Mouse (Mus musculus) embryonic facial prominence, embryonic 12.5 days (tissue): Measurements from ENCODE around the gene Hspb3. TPM values are rescaled to one million over a fixed set of nuclear protein-coding genes. Genes with fewer than 3 reads are reported as not detected.

Experiments
- ATAC-seq: fragments of 200-750 bp; cut with Nextera tagmentation; 2 replicates; pipeline ENCODE4 v1.8.0; 2017; ENCODE audit not compliant: insufficient number of reproducible peaks, insufficient read depth, low FRiP score, low TSS enrichment
- H3K27ac ChIP-seq: fragments of 300-500 bp; sonication (generic); 2 replicates; pipeline ENCODE4 v1.5.1; 2016; ENCODE audit warnings: mild to moderate bottlenecking
- H3K27me3 ChIP-seq: fragments of 300-500 bp; sonication (generic); 2 replicates; pipeline ENCODE4 v1.6.1; 2016; ENCODE audit warnings: mild to moderate bottlenecking, moderate library complexity
- H3K36me3 ChIP-seq: fragments of 300-500 bp; sonication (generic); 2 replicates; pipeline ENCODE4 v1.6.1; 2016; ENCODE audit warnings: mild to moderate bottlenecking
- H3K4me1 ChIP-seq: fragments of 300-500 bp; sonication (generic); 2 replicates; pipeline ENCODE4 v1.6.1; 2016
- H3K4me2 ChIP-seq: fragments of 300-500 bp; sonication (generic); replicated peaks from 2 replicates; pipeline ENCODE4 v1.6.1; 2016; ENCODE audit warnings: mild to moderate bottlenecking, moderate library complexity
- H3K4me3 ChIP-seq: fragments of 300-500 bp; sonication (generic); 2 replicates; pipeline ENCODE4 v1.5.1; 2016; ENCODE audit warnings: mild to moderate bottlenecking
- H3K9ac ChIP-seq: fragments of 300-500 bp; sonication (generic); 2 replicates; pipeline ENCODE4 v1.6.1; 2016; ENCODE audit warnings: mild to moderate bottlenecking, moderate library complexity
- H3K9me3 ChIP-seq: fragments of 300-500 bp; sonication (generic); 2 replicates; pipeline ENCODE4 v1.6.1; 2016; ENCODE audit warnings: mild to moderate bottlenecking, moderate library complexity
- WGBS: fragments of 180-500 bp; shearing (Covaris S2); methylation state at CpG from one replicate; pipeline ENCODE4 v1.1.7; 2016; 5-methylcytosine and 5-hydroxymethylcytosine counted together
- polyA plus RNA-seq: library from polyadenylated mRNA; unstranded; fragments of >200 nt; fragmentation: Nextera tagmentation; extraction: Ambion mirVana; gene quantifications from 2 replicates; pipeline ENCODE4 v1.2.1, GENCODE M21; 2016

Gene Hspb3
- 2.3 TPM in 2 replicates for polyA plus RNA-seq

GRCm38 (mm10) chr13:113663151-113663779, at the start of gene Hspb3:
Gene Hspb3 (minus strand): TSS chr13:113663676.
- H3K9ac ChIP-seq, result no peak within 1 kb of the TSS
- H3K27me3 ChIP-seq, result no peaks in the 10 kb centered on the region
- 0 out of 2 replicates have a peak, but pooled peaks cover 8% of the 10 kb centered on the region for H3K4me1 ChIP-seq
- no peak within 1 kb of the TSS for H3K27ac ChIP-seq
- WGBS, result 68% methylated on average over 28 of the region's 28 CpGs
- no peaks in the 10 kb centered on the region for H3K36me3 ChIP-seq
- no peaks in the 10 kb centered on the region for H3K9me3 ChIP-seq
- H3K4me2 ChIP-seq, result no peak within 1 kb of the TSS
- no peak within 1 kb of the TSS for H3K4me3 ChIP-seq
- ATAC-seq, result 0 out of 2 replicates have a peak, but pooled peaks have one; percentile 41

- H3K9me3 ChIP-seq, result 0 out of 2 replicates have a peak, but pooled peaks cover 4% of the 10 kb centered on the region
- no peak overlapping the region for H3K4me2 ChIP-seq
- no peak overlapping the region for H3K27ac ChIP-seq
- H3K4me3 ChIP-seq, result no peak overlapping the region
- H3K27me3 ChIP-seq, result no peaks in the 10 kb centered on the region
- WGBS, result 73% methylated on average over 3 of the region's 3 CpGs
- no peak for ATAC-seq
- H3K36me3 ChIP-seq, result no peaks in the 10 kb centered on the region
- H3K9ac ChIP-seq, result no peak overlapping the region
- no peaks in the 10 kb centered on the region; the same call in 1 of the 2 replicates for H3K4me1 ChIP-seq
Observed at GRCm38 (mm10) chr13:113713186-113713585, 49.7 kb upstream of the Hspb3 start.

DNA sequence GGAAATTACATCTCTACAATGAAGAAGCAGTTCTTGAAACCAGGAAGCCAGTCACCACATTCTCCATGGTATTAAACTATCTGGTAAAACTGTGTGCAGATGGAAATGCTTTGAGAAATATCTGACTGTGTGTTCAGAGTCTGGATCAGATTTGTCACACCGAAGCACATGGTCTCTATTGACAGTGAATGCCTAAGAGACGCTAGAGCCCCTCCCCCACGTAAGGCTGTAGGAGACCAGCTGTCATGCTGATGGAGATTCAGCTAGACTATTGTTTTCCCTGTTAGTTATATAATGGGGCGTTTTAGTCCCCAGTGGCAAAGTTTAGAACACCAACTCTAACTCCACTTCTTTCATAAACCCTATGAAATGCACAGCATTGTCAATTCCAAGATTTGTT, 42.7 kb upstream of the Hspb3 start:
- Histone ChIP-seq H3K27ac (no peak overlapping the region), H3K27me3 (no peaks in the 10 kb centered on the region), H3K9ac (no peak overlapping the region), H3K36me3 (no peaks in the 10 kb centered on the region), H3K4me3 (no peak overlapping the region), H3K4me2 (no peak overlapping the region), H3K9me3 (peaks cover 3% of the 10 kb centered on the region; the same call in 1 of the 2 replicates), H3K4me1 (no peaks in the 10 kb centered on the region)
- WGBS, result 10% methylated on average over 4 of the region's 4 CpGs
- ATAC-seq, result peak; percentile 75; the same call in 1 of the 2 replicates

- no peaks in the 10 kb centered on the region for H3K27me3 ChIP-seq
- no peak overlapping the region for H3K27ac ChIP-seq
- no peak overlapping the region for H3K9ac ChIP-seq
- H3K9me3 ChIP-seq, result peaks cover 3% of the 10 kb centered on the region; the same call in 1 of the 2 replicates
- H3K4me1 ChIP-seq, result peaks cover 6% of the 10 kb centered on the region
- H3K36me3 ChIP-seq, result no peaks in the 10 kb centered on the region
- H3K4me2 ChIP-seq, result no peak overlapping the region
- H3K4me3 ChIP-seq, result no peak overlapping the region
- 74% methylated on average over 3 of the region's 3 CpGs for WGBS
- no peak for ATAC-seq
Observed at GRCm38 (mm10) chr13:113701185-113701584, 37.7 kb upstream of the Hspb3 start.

GRCm38 (mm10) chr13:113699928-113700327, 36.5 kb upstream of the Hspb3 start:
- H3K27ac ChIP-seq, result no peak overlapping the region
- 94% methylated on average over 8 of the region's 8 CpGs for WGBS
- H3K4me3 ChIP-seq, result no peak overlapping the region
- no peak overlapping the region for H3K9ac ChIP-seq
- H3K4me2 ChIP-seq, result no peak overlapping the region
- H3K27me3 ChIP-seq, result no peaks in the 10 kb centered on the region
- peaks cover 7% of the 10 kb centered on the region for H3K4me1 ChIP-seq
- peaks cover 3% of the 10 kb centered on the region; the same call in 1 of the 2 replicates for H3K9me3 ChIP-seq
- no peaks in the 10 kb centered on the region for H3K36me3 ChIP-seq
- no peak for ATAC-seq

GRCm38 (mm10) chr13:113699415-113699873, 36.0 kb upstream of the Hspb3 start:
- no peak overlapping the region for H3K4me3 ChIP-seq
- peaks cover 7% of the 10 kb centered on the region for H3K4me1 ChIP-seq
- H3K4me2 ChIP-seq, result no peak overlapping the region
- H3K9me3 ChIP-seq, result peaks cover 3% of the 10 kb centered on the region; the same call in 1 of the 2 replicates
- ATAC-seq, result no peak
- 56% methylated on average over 11 of the region's 11 CpGs for WGBS
- no peak overlapping the region for H3K9ac ChIP-seq
- no peaks in the 10 kb centered on the region for H3K27me3 ChIP-seq
- no peak overlapping the region for H3K27ac ChIP-seq
- H3K36me3 ChIP-seq, result no peaks in the 10 kb centered on the region

DNA sequence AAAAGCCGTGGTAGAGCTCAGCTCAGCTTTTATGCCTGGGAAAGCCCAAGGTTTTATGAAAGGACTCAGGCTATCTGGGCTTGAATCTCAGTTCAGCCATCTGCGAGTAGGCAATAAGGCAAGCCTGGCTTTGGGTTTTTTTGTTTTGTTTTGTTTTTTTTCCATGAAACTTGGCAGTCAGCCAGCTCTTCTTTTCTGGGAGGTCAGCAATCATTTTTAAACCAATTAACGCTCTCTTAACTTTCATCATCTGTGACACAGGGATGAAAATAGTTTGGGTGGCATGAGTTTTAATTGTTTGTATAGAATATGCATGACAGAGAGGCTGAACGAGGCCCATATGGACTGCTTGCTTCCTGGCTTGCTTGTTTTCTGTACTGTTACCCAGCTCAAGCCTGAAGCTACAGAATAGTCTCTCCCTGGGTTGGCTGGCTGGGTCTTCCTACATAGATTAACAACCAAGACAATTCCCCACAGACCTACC, 33.4 kb upstream of the Hspb3 start:
- Histone ChIP-seq H3K4me1 (peaks cover 7% of the 10 kb centered on the region), H3K27ac (0 out of 2 replicates have a peak overlapping the region, but pooled peaks have one; percentile 11), H3K27me3 (no peaks in the 10 kb centered on the region), H3K9ac (no peak overlapping the region), H3K36me3 (no peaks in the 10 kb centered on the region), H3K4me3 (no peak overlapping the region), H3K4me2 (no peak overlapping the region), H3K9me3 (no peaks in the 10 kb centered on the region)
- 45% methylated on average over 4 of the region's 4 CpGs for WGBS
- no peak for ATAC-seq

DNA sequence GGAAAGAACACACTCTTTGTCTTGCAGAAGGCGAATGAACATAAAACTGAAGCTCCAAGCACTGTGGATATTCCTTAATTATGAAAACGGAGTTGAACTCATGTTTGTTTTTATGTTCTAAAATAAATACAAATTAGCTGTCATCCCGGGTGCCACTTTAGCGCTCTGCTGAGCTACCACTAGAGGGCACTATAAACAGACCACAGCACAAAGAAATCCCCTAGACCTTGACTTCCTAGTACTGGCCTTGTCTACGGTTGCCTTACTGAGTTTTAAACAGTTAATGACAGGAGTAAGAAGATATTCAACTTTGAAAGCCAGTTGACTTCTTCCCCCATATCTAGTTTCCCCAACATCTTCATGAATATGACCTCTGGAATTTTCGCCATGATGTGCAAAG, 29.9 kb upstream of the Hspb3 start:
- H3K4me2 ChIP-seq, result no peak overlapping the region
- H3K4me3 ChIP-seq, result no peak overlapping the region
- peaks cover 7% of the 10 kb centered on the region for H3K4me1 ChIP-seq
- WGBS, result 17% methylated on average over 6 of the region's 6 CpGs
- no peak overlapping the region for H3K9ac ChIP-seq
- H3K27me3 ChIP-seq, result no peaks in the 10 kb centered on the region
- H3K36me3 ChIP-seq, result no peaks in the 10 kb centered on the region
- ATAC-seq, result no peak
- H3K27ac ChIP-seq, result no peak overlapping the region
- H3K9me3 ChIP-seq, result no peaks in the 10 kb centered on the region

- WGBS, result 55% methylated on average over 9 of the region's 9 CpGs
- Histone ChIP-seq H3K4me2 (no peak overlapping the region), H3K36me3 (no peaks in the 10 kb centered on the region), H3K4me3 (no peak overlapping the region), H3K9ac (no peak overlapping the region), H3K4me1 (peaks cover 5% of the 10 kb centered on the region), H3K27me3 (no peaks in the 10 kb centered on the region), H3K9me3 (no peaks in the 10 kb centered on the region), H3K27ac (no peak overlapping the region)
- ATAC-seq, result no peak
Observed at GRCm38 (mm10) chr13:113691644-113692043, 28.2 kb upstream of the Hspb3 start.

GRCm38 (mm10) chr13:113689883-113690282, 26.4 kb upstream of the Hspb3 start:
- no peaks in the 10 kb centered on the region for H3K36me3 ChIP-seq
- H3K9me3 ChIP-seq, result no peaks in the 10 kb centered on the region
- H3K27ac ChIP-seq, result no peak overlapping the region
- WGBS, result 83% methylated on average over 7 of the region's 7 CpGs
- no peak overlapping the region for H3K9ac ChIP-seq
- no peaks in the 10 kb centered on the region for H3K27me3 ChIP-seq
- no peak overlapping the region for H3K4me2 ChIP-seq
- H3K4me3 ChIP-seq, result no peak overlapping the region
- no peaks in the 10 kb centered on the region for H3K4me1 ChIP-seq
- ATAC-seq, result no peak

GRCm38 (mm10) chr13:113686691-113687121, 23.2 kb upstream of the Hspb3 start:
- no peaks in the 10 kb centered on the region for H3K27me3 ChIP-seq
- no peaks in the 10 kb centered on the region for H3K36me3 ChIP-seq
- H3K9me3 ChIP-seq, result no peaks in the 10 kb centered on the region
- WGBS, result 70% methylated on average over 8 of the region's 8 CpGs
- H3K4me2 ChIP-seq, result no peak overlapping the region
- H3K4me1 ChIP-seq, result peaks cover 2% of the 10 kb centered on the region; the same call in 1 of the 2 replicates
- H3K9ac ChIP-seq, result no peak overlapping the region
- no peak for ATAC-seq
- no peak overlapping the region for H3K27ac ChIP-seq
- H3K4me3 ChIP-seq, result no peak overlapping the region

GRCm38 (mm10) chr13:113682821-113683220, 19.3 kb upstream of the Hspb3 start:
- Histone ChIP-seq H3K4me3 (no peak overlapping the region), H3K9ac (no peak overlapping the region), H3K9me3 (no peaks in the 10 kb centered on the region), H3K27ac (no peak overlapping the region), H3K27me3 (no peaks in the 10 kb centered on the region), H3K36me3 (no peaks in the 10 kb centered on the region), H3K4me2 (no peak overlapping the region), H3K4me1 (peaks cover 2% of the 10 kb centered on the region; the same call in 1 of the 2 replicates)
- ATAC-seq, result no peak
- 76% methylated on average over 5 of the region's 5 CpGs for WGBS
